Mouse (Mus musculus): ENCODE data around the gene Gm11565. TPM values are rescaled to one million over a fixed set of nuclear protein-coding genes. Genes with fewer than 3 reads are reported as not detected.
"Not testable (repeated sequence)": the region's sequence is repeated elsewhere in the genome, so short reads cannot be mapped to it uniquely, and the experiment has no call there.

Gene Gm11565
- not detected in 2 replicates for polyA plus RNA-seq (2014; fragmentation: Nextera tagmentation; extraction: Ambion mirVana)

DNA sequence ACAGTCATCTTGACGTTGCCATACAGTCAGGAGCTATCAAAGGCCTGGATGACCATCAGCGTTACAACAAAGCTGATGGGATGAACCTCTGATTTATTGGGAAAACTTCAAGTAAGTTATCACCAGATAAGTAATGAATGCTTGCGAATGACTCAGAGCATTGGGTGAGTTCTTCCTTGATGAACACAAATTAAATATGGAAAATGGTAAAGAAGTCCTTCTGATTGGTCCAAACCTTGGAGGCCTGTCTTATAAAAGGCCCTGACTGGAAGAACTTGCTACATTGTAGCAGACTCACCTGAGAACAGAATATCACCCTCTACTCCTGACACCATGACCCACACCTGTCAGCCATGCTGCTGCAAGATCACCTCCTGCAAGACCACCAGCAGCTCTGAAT, at the start of gene Gm11565:
TSS of gene Gm11565 (plus strand) at position 301 of the 400 bp plus-strand sequence.
- no peaks in the 10 kb centered on the region for H3K27me3 ChIP-seq (ENCODE audit: control insufficient read depth, insufficient read depth, low read length)
- H3K9ac ChIP-seq (ENCODE audit: low read length) = no peak within 1 kb of the TSS
- no peaks in the 10 kb centered on the region for H3K4me1 ChIP-seq (ENCODE audit: control insufficient read depth in 2 of 2, insufficient read depth in 2 of 2, low read length in 2 of 2)
- no peak within 1 kb of the TSS for H3K4me2 ChIP-seq (ENCODE audit: low read length)
- no peak within 1 kb of the TSS for H3K4me3 ChIP-seq (ENCODE audit: control insufficient read depth in 1 of 2, insufficient read depth in 1 of 2, low read depth in 1 of 2, low read length in 2 of 2)
- ATAC-seq (ENCODE audit: insufficient number of reproducible peaks, insufficient read depth, low FRiP score, low read depth) = no peak
- H3K9me3 ChIP-seq (ENCODE audit: control insufficient read depth, low read length) = no peaks in the 10 kb centered on the region
- WGBS = 87% methylated on average over 3 of the region's 3 CpGs
- no peaks in the 10 kb centered on the region for H3K36me3 ChIP-seq (ENCODE audit: control insufficient read depth, insufficient read depth, low read length)
- H3K27ac ChIP-seq (replicated peaks in 1 of 2; ENCODE audit: control insufficient read depth in 1 of 2, insufficient read depth in 1 of 2, low read depth in 2 of 2, low read length in 2 of 2) = no peak within 1 kb of the TSS

- not testable (repeated sequence) for H3K27me3 ChIP-seq (ENCODE audit: control insufficient read depth, insufficient read depth, low read length); H3K4me2 ChIP-seq (ENCODE audit: low read length); H3K4me3 ChIP-seq (ENCODE audit: control insufficient read depth in 1 of 2, insufficient read depth in 1 of 2, low read depth in 1 of 2, low read length in 2 of 2); H3K9me3 ChIP-seq (ENCODE audit: control insufficient read depth, low read length); H3K9ac ChIP-seq (ENCODE audit: low read length); ATAC-seq (ENCODE audit: insufficient number of reproducible peaks, insufficient read depth, low FRiP score, low read depth); H3K4me1 ChIP-seq (ENCODE audit: control insufficient read depth in 2 of 2, insufficient read depth in 2 of 2, low read length in 2 of 2); H3K36me3 ChIP-seq (ENCODE audit: control insufficient read depth, insufficient read depth, low read length); H3K27ac ChIP-seq (replicated peaks in 1 of 2; ENCODE audit: control insufficient read depth in 1 of 2, insufficient read depth in 1 of 2, low read depth in 2 of 2, low read length in 2 of 2)
- 67% methylated on average over 1 of the region's 1 CpGs for WGBS
Observed at GRCm38 (mm10) chr11:99873089-99873488, 41.5 kb upstream of the Gm11565 start, which contains the start of gene Krtap9-1. Krtap9-1 (plus strand) TSS chr11:99873389.

DNA sequence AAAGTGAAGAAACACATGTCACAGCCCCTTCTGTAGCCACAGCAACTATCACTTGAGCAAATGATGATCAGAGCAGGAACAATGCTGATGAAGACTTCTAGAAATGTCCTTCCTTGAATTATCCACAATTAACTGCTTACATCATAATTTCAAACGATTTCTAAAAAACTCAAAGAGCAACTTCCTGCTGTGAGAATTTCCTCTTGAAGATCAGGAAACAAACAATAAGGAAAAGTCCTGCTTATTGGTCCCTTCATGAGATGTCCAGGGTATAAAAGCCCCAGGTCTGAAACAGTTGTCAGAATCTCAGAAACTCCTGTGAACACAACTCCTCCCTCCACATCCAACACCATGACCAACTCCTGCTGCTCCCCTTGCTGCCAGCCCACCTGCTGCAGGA, 35.7 kb upstream of the Gm11565 start, which contains the start of gene Gm11567:
TSS of gene Gm11567 (plus strand) at position 301 of the 400 bp plus-strand sequence.
- not testable (repeated sequence) for ATAC-seq (ENCODE audit: insufficient number of reproducible peaks, insufficient read depth, low FRiP score, low read depth); H3K27me3 ChIP-seq (ENCODE audit: control insufficient read depth, insufficient read depth, low read length); H3K36me3 ChIP-seq (ENCODE audit: control insufficient read depth, insufficient read depth, low read length); H3K27ac ChIP-seq (replicated peaks in 1 of 2; ENCODE audit: control insufficient read depth in 1 of 2, insufficient read depth in 1 of 2, low read depth in 2 of 2, low read length in 2 of 2); H3K4me2 ChIP-seq (ENCODE audit: low read length); H3K9ac ChIP-seq (ENCODE audit: low read length); H3K4me3 ChIP-seq (ENCODE audit: control insufficient read depth in 1 of 2, insufficient read depth in 1 of 2, low read depth in 1 of 2, low read length in 2 of 2); H3K9me3 ChIP-seq (ENCODE audit: control insufficient read depth, low read length); H3K4me1 ChIP-seq (ENCODE audit: control insufficient read depth in 2 of 2, insufficient read depth in 2 of 2, low read length in 2 of 2)
- WGBS = 36% methylated on average over 1 of the region's 1 CpGs

DNA sequence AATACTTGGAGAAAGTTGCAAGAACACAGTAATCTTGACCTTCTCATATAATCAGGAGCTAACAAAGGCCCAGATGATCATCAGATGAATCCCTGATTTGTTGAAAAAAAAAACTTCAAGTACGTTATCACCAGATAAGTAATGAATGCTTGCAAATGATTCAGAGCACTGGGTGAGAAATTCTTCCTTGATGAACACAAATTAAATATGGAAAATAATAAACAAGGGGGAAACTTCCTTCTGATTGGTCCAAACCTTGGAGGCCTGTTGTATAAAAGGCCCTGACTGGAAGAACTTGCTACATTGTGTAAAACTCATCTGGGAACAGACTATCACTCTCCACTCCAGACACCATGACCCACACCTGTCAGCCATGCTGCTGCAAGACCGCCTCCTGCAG, 6.9 kb upstream of the Gm11565 start, which contains the start of gene Krtap31-1:
TSS of gene Krtap31-1 (plus strand) at position 301 of the 400 bp plus-strand sequence.
- no peak within 1 kb of the TSS for H3K4me2 ChIP-seq (ENCODE audit: low read length)
- H3K9me3 ChIP-seq (ENCODE audit: control insufficient read depth, low read length) = no peaks in the 10 kb centered on the region
- no peaks in the 10 kb centered on the region for H3K27me3 ChIP-seq (ENCODE audit: control insufficient read depth, insufficient read depth, low read length)
- ATAC-seq (ENCODE audit: insufficient number of reproducible peaks, insufficient read depth, low FRiP score, low read depth) = no peak
- no peaks in the 10 kb centered on the region for H3K36me3 ChIP-seq (ENCODE audit: control insufficient read depth, insufficient read depth, low read length)
- H3K4me3 ChIP-seq (ENCODE audit: control insufficient read depth in 1 of 2, insufficient read depth in 1 of 2, low read depth in 1 of 2, low read length in 2 of 2) = no peak within 1 kb of the TSS
- H3K4me1 ChIP-seq (ENCODE audit: control insufficient read depth in 2 of 2, insufficient read depth in 2 of 2, low read length in 2 of 2) = no peaks in the 10 kb centered on the region
- no peak within 1 kb of the TSS for H3K9ac ChIP-seq (ENCODE audit: low read length)
- WGBS = 76% methylated on average over 2 of the region's 2 CpGs
- no peak within 1 kb of the TSS for H3K27ac ChIP-seq (replicated peaks in 1 of 2; ENCODE audit: control insufficient read depth in 1 of 2, insufficient read depth in 1 of 2, low read depth in 2 of 2, low read length in 2 of 2)

DNA sequence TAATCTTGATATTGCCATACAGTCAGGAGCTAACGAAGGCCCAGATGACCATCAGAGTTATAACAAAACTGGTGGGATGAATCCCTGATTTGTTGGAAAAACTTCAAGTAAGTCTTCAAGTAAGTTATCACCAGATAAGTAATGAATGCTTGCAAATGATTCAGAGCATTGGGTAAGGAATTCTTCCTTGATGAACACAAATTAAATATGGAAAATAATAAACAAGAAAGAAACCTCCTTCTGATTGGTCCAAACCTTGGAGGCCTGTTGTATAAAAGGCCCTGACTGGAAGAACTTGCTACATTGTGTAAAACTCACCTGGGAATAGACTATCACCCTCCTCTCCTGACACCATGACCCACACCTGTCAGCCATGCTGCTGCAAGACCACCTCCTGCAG, 21.4 kb downstream of the Gm11565 start, which contains the start of gene Krtap31-2:
TSS of gene Krtap31-2 (plus strand) at position 301 of the 400 bp plus-strand sequence.
- Histone ChIP-seq H3K27me3 (ENCODE audit: control insufficient read depth, insufficient read depth, low read length) (no peaks in the 10 kb centered on the region), H3K36me3 (ENCODE audit: control insufficient read depth, insufficient read depth, low read length) (no peaks in the 10 kb centered on the region), H3K4me1 (ENCODE audit: control insufficient read depth in 2 of 2, insufficient read depth in 2 of 2, low read length in 2 of 2) (no peaks in the 10 kb centered on the region), H3K27ac (replicated peaks in 1 of 2; ENCODE audit: control insufficient read depth in 1 of 2, insufficient read depth in 1 of 2, low read depth in 2 of 2, low read length in 2 of 2) (no peak within 1 kb of the TSS), H3K9me3 (ENCODE audit: control insufficient read depth, low read length) (no peaks in the 10 kb centered on the region), H3K4me3 (ENCODE audit: control insufficient read depth in 1 of 2, insufficient read depth in 1 of 2, low read depth in 1 of 2, low read length in 2 of 2) (no peak within 1 kb of the TSS), H3K9ac (ENCODE audit: low read length) (no peak within 1 kb of the TSS), H3K4me2 (ENCODE audit: low read length) (no peak within 1 kb of the TSS)
- WGBS = 87% methylated on average over 1 of the region's 1 CpGs
- ATAC-seq (ENCODE audit: insufficient number of reproducible peaks, insufficient read depth, low FRiP score, low read depth) = no peak

GRCm38 (mm10) chr11:99937751-99938264, 23.3 kb downstream of the Gm11565 start:
- no peaks in the 10 kb centered on the region for H3K36me3 ChIP-seq (ENCODE audit: control insufficient read depth, insufficient read depth, low read length)
- H3K9ac ChIP-seq (ENCODE audit: low read length) = no peak overlapping the region
- H3K4me1 ChIP-seq (ENCODE audit: control insufficient read depth in 2 of 2, insufficient read depth in 2 of 2, low read length in 2 of 2) = no peaks in the 10 kb centered on the region
- no peak overlapping the region for H3K27ac ChIP-seq (replicated peaks in 1 of 2; ENCODE audit: control insufficient read depth in 1 of 2, insufficient read depth in 1 of 2, low read depth in 2 of 2, low read length in 2 of 2)
- no peaks in the 10 kb centered on the region for H3K9me3 ChIP-seq (ENCODE audit: control insufficient read depth, low read length)
- no peak overlapping the region for H3K4me2 ChIP-seq (ENCODE audit: low read length)
- no peak overlapping the region for H3K4me3 ChIP-seq (ENCODE audit: control insufficient read depth in 1 of 2, insufficient read depth in 1 of 2, low read depth in 1 of 2, low read length in 2 of 2)
- ATAC-seq (ENCODE audit: insufficient number of reproducible peaks, insufficient read depth, low FRiP score, low read depth) = no peak
- H3K27me3 ChIP-seq (ENCODE audit: control insufficient read depth, insufficient read depth, low read length) = no peaks in the 10 kb centered on the region
- 72% methylated on average over 9 of the region's 9 CpGs for WGBS

- H3K27ac ChIP-seq (replicated peaks in 1 of 2; ENCODE audit: control insufficient read depth in 1 of 2, insufficient read depth in 1 of 2, low read depth in 2 of 2, low read length in 2 of 2) = no peak within 1 kb of the TSS
Observed at GRCm38 (mm10) chr11:99948175-99948574, 33.6 kb downstream of the Gm11565 start, which contains the start of gene Krtap9-5. Krtap9-5 (plus strand) TSS chr11:99948475.

DNA sequence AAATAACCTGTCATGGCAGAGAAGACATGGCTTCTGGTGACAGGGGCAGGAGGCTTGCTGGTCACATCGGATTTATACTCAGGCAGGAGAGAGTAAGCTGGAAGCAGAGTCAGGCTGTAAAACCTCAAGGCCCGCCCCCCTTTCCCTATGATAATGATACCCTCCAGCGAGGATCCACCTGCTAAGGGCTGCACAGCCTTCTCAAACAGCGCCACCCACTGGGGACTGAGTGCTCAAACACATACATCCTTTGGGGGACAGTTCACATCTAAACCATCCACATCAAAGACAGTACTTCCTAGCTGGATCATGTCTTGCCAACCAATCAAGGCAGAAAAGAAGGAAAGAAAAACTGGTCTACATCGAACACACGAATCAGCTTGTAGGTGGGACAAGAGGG, 49.7 kb downstream of the Gm11565 start:
- H3K4me2 ChIP-seq (ENCODE audit: low read length) = no peak overlapping the region
- H3K4me1 ChIP-seq (ENCODE audit: control insufficient read depth in 2 of 2, insufficient read depth in 2 of 2, low read length in 2 of 2) = no peaks in the 10 kb centered on the region
- H3K9ac ChIP-seq (ENCODE audit: low read length) = no peak overlapping the region
- no peaks in the 10 kb centered on the region for H3K9me3 ChIP-seq (ENCODE audit: control insufficient read depth, low read length)
- no peak overlapping the region for H3K4me3 ChIP-seq (ENCODE audit: control insufficient read depth in 1 of 2, insufficient read depth in 1 of 2, low read depth in 1 of 2, low read length in 2 of 2)
- H3K36me3 ChIP-seq (ENCODE audit: control insufficient read depth, insufficient read depth, low read length) = no peaks in the 10 kb centered on the region
- ATAC-seq (ENCODE audit: insufficient number of reproducible peaks, insufficient read depth, low FRiP score, low read depth) = no peak
- WGBS = 53% methylated on average over 6 of the region's 6 CpGs
- no peak overlapping the region for H3K27ac ChIP-seq (replicated peaks in 1 of 2; ENCODE audit: control insufficient read depth in 1 of 2, insufficient read depth in 1 of 2, low read depth in 2 of 2, low read length in 2 of 2)
- H3K27me3 ChIP-seq (ENCODE audit: control insufficient read depth, insufficient read depth, low read length) = no peaks in the 10 kb centered on the region

More at GRCm38 (mm10) chr11:99948175-99948574, 33.6 kb downstream of the Gm11565 start, which contains the start of gene Krtap9-5:
- Histone ChIP-seq H3K9ac (ENCODE audit: low read length) (no peak within 1 kb of the TSS), H3K4me1 (ENCODE audit: control insufficient read depth in 2 of 2, insufficient read depth in 2 of 2, low read length in 2 of 2) (no peaks in the 10 kb centered on the region), H3K4me2 (ENCODE audit: low read length) (no peak within 1 kb of the TSS), H3K36me3 (ENCODE audit: control insufficient read depth, insufficient read depth, low read length) (no peaks in the 10 kb centered on the region), H3K9me3 (ENCODE audit: control insufficient read depth, low read length) (0 out of 2 replicates have a peak, but pooled peaks cover under 1% of the 10 kb centered on the region), H3K4me3 (ENCODE audit: control insufficient read depth in 1 of 2, insufficient read depth in 1 of 2, low read depth in 1 of 2, low read length in 2 of 2) (no peak within 1 kb of the TSS), H3K27me3 (ENCODE audit: control insufficient read depth, insufficient read depth, low read length) (no peaks in the 10 kb centered on the region)
- WGBS = 79% methylated on average over 2 of the region's 2 CpGs
- no peak for ATAC-seq (ENCODE audit: insufficient number of reproducible peaks, insufficient read depth, low FRiP score, low read depth)

All from heart, embryonic 14.5 days (tissue).